Mouse (Mus musculus) midbrain, embryonic 16.5 days (tissue): ENCODE data around the gene Wwtr1. TPM values are rescaled to one million over a fixed set of nuclear protein-coding genes. Genes with fewer than 3 reads are reported as not detected.

ENCODE experiments used
- ATAC-seq: fragments of 200-750 bp; cut with Nextera tagmentation; 2 replicates; pipeline ENCODE4 v1.8.0; 2017; ENCODE audit warnings: moderate TSS enrichment
- H3K27ac ChIP-seq: fragments of 300-500 bp; sonication (generic); 2 replicates; pipeline ENCODE4 v1.5.1; 2014; ENCODE audit warnings: mild to moderate bottlenecking, low read length, mixed read lengths
- H3K27me3 ChIP-seq: fragments of 300-500 bp; sonication (generic); 2 replicates; pipeline ENCODE4 v1.6.1; 2014; ENCODE audit warnings: low read depth, low read length, mixed read lengths; ENCODE audit not compliant: control insufficient read depth, insufficient read depth
- H3K36me3 ChIP-seq: fragments of 300-500 bp; sonication (generic); 2 replicates; pipeline ENCODE4 v1.6.1; 2014; ENCODE audit warnings: mild to moderate bottlenecking, low read length, moderate library complexity, mixed read lengths; ENCODE audit not compliant: control insufficient read depth, insufficient read depth
- H3K4me1 ChIP-seq: fragments of 300-500 bp; sonication (generic); 2 replicates; pipeline ENCODE4 v1.6.1; 2014; ENCODE audit warnings: mild to moderate bottlenecking, low read length, mixed read lengths; ENCODE audit not compliant: control insufficient read depth, insufficient read depth
- H3K4me2 ChIP-seq: fragments of 300-500 bp; sonication (generic); 2 replicates; pipeline ENCODE4 v1.6.1; 2014; ENCODE audit warnings: mild to moderate bottlenecking, low read length, mixed read lengths
- H3K4me3 ChIP-seq: fragments of 300-500 bp; sonication (generic); 2 replicates; pipeline ENCODE4 v1.5.1; 2014; ENCODE audit warnings: low read depth, mild to moderate bottlenecking, low read length, moderate library complexity, mixed read lengths
- H3K9ac ChIP-seq: fragments of 300-500 bp; sonication (generic); 2 replicates; pipeline ENCODE4 v1.6.1; 2014; ENCODE audit warnings: low read depth, low read length, mixed read lengths
- H3K9me3 ChIP-seq: fragments of 300-500 bp; sonication (generic); replicated peaks from 2 replicates; pipeline ENCODE4 v1.6.1; 2014; ENCODE audit warnings: mild to moderate bottlenecking, low read length, mixed read lengths; ENCODE audit not compliant: control insufficient read depth, poor library complexity, severe bottlenecking
- whole genome bisulfite sequencing: fragments of 180-500 bp; shearing (Covaris S2); extraction: QIAGEN DNeasy Blood & Tissue Kit; methylation state at CpG from one replicate; pipeline ENCODE4 v1.1.7; 2014; 5-methylcytosine and 5-hydroxymethylcytosine counted together
- polyA plus RNA-seq: library from polyadenylated mRNA; unstranded; fragments of >200 nt; fragmentation: Nextera tagmentation; extraction: Ambion mirVana; gene quantifications from 2 replicates; pipeline ENCODE4 v1.2.1, GENCODE M21; 2015

Wwtr1 gene
- polyA plus RNA-seq, 1 experiment from 2014 or later: 5.8 TPM

GRCm38 (mm10) chr3:57466289-57466688 lies 109.4 kb downstream of the Wwtr1 start:
- peaks cover 8% of the 10 kb centered on the region for H3K4me1 ChIP-seq
- no peak for ATAC-seq
- WGBS: 66% methylated on average over 3 of the region's 3 CpGs

GRCm38 (mm10) chr3:57463302-57463701 lies 112.4 kb downstream of the Wwtr1 start:
- ATAC-seq: no peak
- H3K36me3 ChIP-seq: no peaks in the 10 kb centered on the region
- H3K4me2 ChIP-seq: no peak overlapping the region
- no peak overlapping the region for H3K27ac ChIP-seq
- H3K4me3 ChIP-seq: no peak overlapping the region
- no peaks in the 10 kb centered on the region for H3K27me3 ChIP-seq
- no peaks in the 10 kb centered on the region for H3K4me1 ChIP-seq
- 94% methylated on average over 4 of the region's 4 CpGs for WGBS
- no peaks in the 10 kb centered on the region for H3K9me3 ChIP-seq
- H3K9ac ChIP-seq: no peak overlapping the region

More at GRCm38 (mm10) chr3:57466289-57466688, 109.4 kb downstream of the Wwtr1 start:
- H3K9me3 ChIP-seq: no peaks in the 10 kb centered on the region
- H3K9ac ChIP-seq: no peak overlapping the region
- no peaks in the 10 kb centered on the region for H3K27me3 ChIP-seq
- no peaks in the 10 kb centered on the region for H3K36me3 ChIP-seq
- no peak overlapping the region for H3K27ac ChIP-seq
- no peak overlapping the region for H3K4me2 ChIP-seq
- H3K4me3 ChIP-seq: no peak overlapping the region

- WGBS: 69% methylated on average over 11 of the region's 11 CpGs
Measured at GRCm38 (mm10) chr3:57458652-57459051, 117.1 kb downstream of the Wwtr1 start.

DNA sequence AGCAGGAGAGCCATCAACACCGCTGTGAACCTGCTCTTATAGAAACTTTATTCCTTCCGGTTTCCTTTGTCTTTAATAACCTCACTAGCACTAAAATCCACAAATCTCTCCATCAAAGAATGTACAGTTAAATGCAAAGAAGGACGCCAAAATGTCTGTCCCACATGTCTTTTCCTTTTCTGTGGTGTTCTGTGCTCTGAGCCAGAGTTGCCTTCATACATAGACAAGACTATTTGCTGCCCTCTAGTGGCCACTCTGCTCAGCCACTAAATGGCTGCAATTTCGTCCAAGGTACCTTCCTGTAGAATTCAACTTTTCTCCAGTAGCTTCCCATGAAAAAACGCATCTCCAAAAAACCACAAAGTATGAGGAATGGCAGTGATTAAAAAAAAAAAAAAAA lies 127.3 kb downstream of the Wwtr1 start:
- ATAC-seq: peak; percentile 84
- H3K9ac ChIP-seq: no peak overlapping the region

More at GRCm38 (mm10) chr3:57458652-57459051, 117.1 kb downstream of the Wwtr1 start:
- no peak overlapping the region for H3K27ac ChIP-seq
- H3K27me3 ChIP-seq: no peaks in the 10 kb centered on the region
- H3K36me3 ChIP-seq: no peaks in the 10 kb centered on the region
- H3K4me2 ChIP-seq: no peak overlapping the region
- ATAC-seq: 0 out of 2 replicates have a peak, but pooled peaks have one; percentile 60
- H3K9ac ChIP-seq: no peak overlapping the region
- no peak overlapping the region for H3K4me3 ChIP-seq
- H3K9me3 ChIP-seq: no peaks in the 10 kb centered on the region
- no peaks in the 10 kb centered on the region for H3K4me1 ChIP-seq

GRCm38 (mm10) chr3:57447889-57448288 lies 127.8 kb downstream of the Wwtr1 start:
- H3K4me1 ChIP-seq: no peaks in the 10 kb centered on the region
- H3K27ac ChIP-seq: no peak overlapping the region
- ATAC-seq: no peak
- H3K27me3 ChIP-seq: no peaks in the 10 kb centered on the region
- H3K36me3 ChIP-seq: no peaks in the 10 kb centered on the region
- H3K9me3 ChIP-seq: no peaks in the 10 kb centered on the region
- no peak overlapping the region for H3K4me3 ChIP-seq
- H3K4me2 ChIP-seq: no peak overlapping the region
- 43% methylated on average over 1 of the region's 1 CpGs for WGBS
- no peak overlapping the region for H3K9ac ChIP-seq

More for the DNA sequence above, 127.3 kb downstream of the Wwtr1 start:
- 31% methylated on average over 5 of the region's 5 CpGs for WGBS
- Histone ChIP-seq H3K27me3 (no peaks in the 10 kb centered on the region), H3K4me2 (no peak overlapping the region), H3K4me1 (no peaks in the 10 kb centered on the region), H3K4me3 (no peak overlapping the region), H3K9me3 (no peaks in the 10 kb centered on the region), H3K36me3 (no peaks in the 10 kb centered on the region), H3K27ac (no peak overlapping the region)

- no peak overlapping the region for H3K4me3 ChIP-seq
- no peak overlapping the region for H3K27ac ChIP-seq
- no peaks in the 10 kb centered on the region for H3K36me3 ChIP-seq
- H3K4me2 ChIP-seq: no peak overlapping the region
- H3K4me1 ChIP-seq: no peaks in the 10 kb centered on the region
- no peak overlapping the region for H3K9ac ChIP-seq
- WGBS: 56% methylated on average over 3 of the region's 3 CpGs
- no peaks in the 10 kb centered on the region for H3K9me3 ChIP-seq
- ATAC-seq: no peak
- H3K27me3 ChIP-seq: no peaks in the 10 kb centered on the region
Measured at GRCm38 (mm10) chr3:57445706-57446105, 130.0 kb downstream of the Wwtr1 start.

- no peak for ATAC-seq
- WGBS: 88% methylated on average over 3 of the region's 3 CpGs
- no peak overlapping the region for H3K27ac ChIP-seq
- no peaks in the 10 kb centered on the region for H3K9me3 ChIP-seq
- H3K4me2 ChIP-seq: no peak overlapping the region
- no peaks in the 10 kb centered on the region for H3K27me3 ChIP-seq
- H3K4me3 ChIP-seq: no peak overlapping the region
- H3K9ac ChIP-seq: no peak overlapping the region
- no peaks in the 10 kb centered on the region for H3K4me1 ChIP-seq
- no peaks in the 10 kb centered on the region for H3K36me3 ChIP-seq
Measured at GRCm38 (mm10) chr3:57440956-57441355, 134.8 kb downstream of the Wwtr1 start.

- no peak overlapping the region for H3K9ac ChIP-seq
- ATAC-seq: no peak
- 90% methylated on average over 8 of the region's 8 CpGs for WGBS
Measured at GRCm38 (mm10) chr3:57435364-57435763, 140.3 kb downstream of the Wwtr1 start.

GRCm38 (mm10) chr3:57431706-57432105 lies 144.0 kb downstream of the Wwtr1 start:
- Histone ChIP-seq H3K36me3 (no peaks in the 10 kb centered on the region), H3K27ac (no peak overlapping the region), H3K9ac (no peak overlapping the region), H3K9me3 (no peaks in the 10 kb centered on the region), H3K27me3 (no peaks in the 10 kb centered on the region), H3K4me3 (no peak overlapping the region), H3K4me2 (no peak overlapping the region), H3K4me1 (no peaks in the 10 kb centered on the region)
- WGBS: 86% methylated on average over 3 of the region's 3 CpGs
- no peak for ATAC-seq

More at GRCm38 (mm10) chr3:57435364-57435763, 140.3 kb downstream of the Wwtr1 start:
- Histone ChIP-seq H3K4me2 (no peak overlapping the region), H3K27ac (no peak overlapping the region), H3K4me1 (no peaks in the 10 kb centered on the region), H3K4me3 (no peak overlapping the region), H3K27me3 (no peaks in the 10 kb centered on the region), H3K9me3 (no peaks in the 10 kb centered on the region), H3K36me3 (no peaks in the 10 kb centered on the region)
